Mouse (Mus musculus) hindbrain, embryonic 13.5 days (tissue): Measurements from ENCODE around the gene Sox5. TPM values are rescaled to one million over a fixed set of nuclear protein-coding genes. Genes with fewer than 3 reads are reported as not detected.

Experiments used
- ATAC-seq: fragments of 200-750 bp; cut with Nextera tagmentation; 2 replicates; pipeline ENCODE4 v1.8.0; 2017; ENCODE audit warnings: moderate TSS enrichment; ENCODE audit not compliant: low FRiP score
- H3K27ac ChIP-seq: fragments of 300-500 bp; sonication (generic); 2 replicates; pipeline ENCODE4 v1.5.1; 2015; ENCODE audit warnings: inconsistent platforms, mild to moderate bottlenecking, moderate library complexity
- H3K27me3 ChIP-seq: fragments of 300-500 bp; sonication (generic); 2 replicates; pipeline ENCODE4 v1.6.1; 2015; ENCODE audit warnings: mild to moderate bottlenecking, inconsistent platforms
- H3K36me3 ChIP-seq: fragments of 300-500 bp; sonication (generic); 2 replicates; pipeline ENCODE4 v1.6.1; 2015; ENCODE audit warnings: mild to moderate bottlenecking, inconsistent platforms
- H3K4me1 ChIP-seq: fragments of 300-500 bp; sonication (generic); replicated peaks from 2 replicates; pipeline ENCODE4 v1.6.1; 2015; ENCODE audit warnings: inconsistent platforms
- H3K4me2 ChIP-seq: fragments of 300-500 bp; sonication (generic); 2 replicates; pipeline ENCODE4 v1.6.1; 2015; ENCODE audit warnings: inconsistent platforms, mild to moderate bottlenecking, moderate library complexity
- H3K4me3 ChIP-seq: fragments of 300-500 bp; sonication (generic); 2 replicates; pipeline ENCODE4 v1.5.1; 2015; ENCODE audit warnings: mild to moderate bottlenecking, inconsistent platforms
- H3K9ac ChIP-seq: fragments of 300-500 bp; sonication (generic); 2 replicates; pipeline ENCODE4 v1.6.1; 2015; ENCODE audit warnings: mild to moderate bottlenecking, inconsistent platforms
- H3K9me3 ChIP-seq: fragments of 300-500 bp; sonication (generic); 2 replicates; pipeline ENCODE4 v1.6.1; 2016; ENCODE audit warnings: inconsistent platforms
- WGBS: fragments of 180-500 bp; shearing (Covaris S2); methylation state at CpG from one replicate; pipeline ENCODE4 v1.1.7; 2015; 5-methylcytosine and 5-hydroxymethylcytosine counted together
- polyA plus RNA-seq: library from polyadenylated mRNA; unstranded; fragments of >200 nt; fragmentation: Nextera tagmentation; extraction: Ambion mirVana; gene quantifications from 2 replicates; pipeline ENCODE4 v1.2.1, GENCODE M21; 2015

The Sox5 gene
- polyA plus RNA-seq, 1 experiment from 2014 or later, result 27.7 TPM

GRCm38 (mm10) chr6:144320327-144320726 lies 461.4 kb downstream of the Sox5 start:
- H3K4me3 ChIP-seq, result no peak overlapping the region

GRCm38 (mm10) chr6:144319717-144320116 lies 462.1 kb downstream of the Sox5 start:
- Histone ChIP-seq H3K4me2 (no peak overlapping the region), H3K36me3 (no peaks in the 10 kb centered on the region), H3K27ac (no peak overlapping the region), H3K4me1 (no peaks in the 10 kb centered on the region), H3K9ac (no peak overlapping the region), H3K4me3 (no peak overlapping the region), H3K27me3 (no peaks in the 10 kb centered on the region), H3K9me3 (no peaks in the 10 kb centered on the region)
- no peak for ATAC-seq
- WGBS, result 75% methylated on average over 6 of the region's 6 CpGs

More at GRCm38 (mm10) chr6:144320327-144320726, 461.4 kb downstream of the Sox5 start:
- Histone ChIP-seq H3K4me2 (no peak overlapping the region), H3K27me3 (no peaks in the 10 kb centered on the region), H3K4me1 (no peaks in the 10 kb centered on the region), H3K9me3 (no peaks in the 10 kb centered on the region), H3K9ac (no peak overlapping the region), H3K27ac (no peak overlapping the region), H3K36me3 (no peaks in the 10 kb centered on the region)
- no peak for ATAC-seq

GRCm38 (mm10) chr6:144312781-144313754 lies 468.7 kb downstream of the Sox5 start:
- Histone ChIP-seq H3K4me2 (no peak overlapping the region), H3K36me3 (no peaks in the 10 kb centered on the region), H3K4me1 (0 out of 2 replicates have a peak, but pooled peaks cover 13% of the 10 kb centered on the region), H3K9ac (no peak overlapping the region), H3K27me3 (no peaks in the 10 kb centered on the region), H3K4me3 (no peak overlapping the region), H3K9me3 (no peaks in the 10 kb centered on the region), H3K27ac (no peak overlapping the region; the same call in 1 of the 2 replicates)
- ATAC-seq, result peak; percentile 74
- 31% methylated on average over 17 of the region's 17 CpGs for whole genome bisulfite sequencing

- Histone ChIP-seq H3K36me3 (no peaks in the 10 kb centered on the region), H3K9ac (no peak overlapping the region), H3K4me2 (no peak overlapping the region), H3K27ac (peak overlapping the region; percentile 30; the same call in 1 of the 2 replicates), H3K4me1 (0 out of 2 replicates have a peak, but pooled peaks cover 13% of the 10 kb centered on the region), H3K4me3 (no peak overlapping the region), H3K9me3 (no peaks in the 10 kb centered on the region), H3K27me3 (no peaks in the 10 kb centered on the region)
- no peak for ATAC-seq
- 49% methylated on average over 7 of the region's 7 CpGs for WGBS
Measured at GRCm38 (mm10) chr6:144312282-144312780, 469.4 kb downstream of the Sox5 start.

GRCm38 (mm10) chr6:144311754-144312153 lies 470.0 kb downstream of the Sox5 start:
- H3K9ac ChIP-seq, result no peak overlapping the region
- H3K4me3 ChIP-seq, result no peak overlapping the region
- 0 out of 2 replicates have a peak, but pooled peaks cover 13% of the 10 kb centered on the region for H3K4me1 ChIP-seq
- 54% methylated on average over 4 of the region's 4 CpGs for WGBS
- H3K36me3 ChIP-seq, result no peaks in the 10 kb centered on the region
- H3K27ac ChIP-seq, result no peak overlapping the region; the same call in 1 of the 2 replicates
- H3K4me2 ChIP-seq, result no peak overlapping the region
- no peaks in the 10 kb centered on the region for H3K27me3 ChIP-seq
- no peak for ATAC-seq
- H3K9me3 ChIP-seq, result no peaks in the 10 kb centered on the region

- Histone ChIP-seq H3K4me1 (0 out of 2 replicates have a peak, but pooled peaks cover 13% of the 10 kb centered on the region), H3K9ac (no peak overlapping the region), H3K36me3 (no peaks in the 10 kb centered on the region), H3K27me3 (no peaks in the 10 kb centered on the region), H3K4me3 (no peak overlapping the region), H3K9me3 (no peaks in the 10 kb centered on the region), H3K4me2 (no peak overlapping the region), H3K27ac (no peak overlapping the region)
- no peak for ATAC-seq
Measured at GRCm38 (mm10) chr6:144309171-144309570, 472.6 kb downstream of the Sox5 start.

GRCm38 (mm10) chr6:144307551-144308149 lies 474.1 kb downstream of the Sox5 start:
- Histone ChIP-seq H3K9ac (no peak overlapping the region), H3K4me3 (no peak overlapping the region), H3K4me2 (no peak overlapping the region), H3K27ac (no peak overlapping the region), H3K4me1 (0 out of 2 replicates have a peak, but pooled peaks cover 9% of the 10 kb centered on the region), H3K27me3 (no peaks in the 10 kb centered on the region), H3K36me3 (no peaks in the 10 kb centered on the region), H3K9me3 (no peaks in the 10 kb centered on the region)
- ATAC-seq, result no peak
- 93% methylated on average over 12 of the region's 12 CpGs for WGBS

GRCm38 (mm10) chr6:144302823-144303222 lies 479.0 kb downstream of the Sox5 start:
- H3K4me3 ChIP-seq, result no peak overlapping the region
- H3K27ac ChIP-seq, result no peak overlapping the region
- H3K4me2 ChIP-seq, result no peak overlapping the region
- no peak for ATAC-seq
- H3K36me3 ChIP-seq, result no peaks in the 10 kb centered on the region
- H3K4me1 ChIP-seq, result no peaks in the 10 kb centered on the region
- H3K27me3 ChIP-seq, result no peaks in the 10 kb centered on the region
- H3K9me3 ChIP-seq, result no peaks in the 10 kb centered on the region
- H3K9ac ChIP-seq, result no peak overlapping the region
- WGBS, result 91% methylated on average over 6 of the region's 6 CpGs

- Histone ChIP-seq H3K9me3 (peaks cover 1% of the 10 kb centered on the region), H3K27ac (no peak overlapping the region), H3K9ac (no peak overlapping the region), H3K27me3 (no peaks in the 10 kb centered on the region), H3K4me1 (no peaks in the 10 kb centered on the region), H3K36me3 (0 out of 2 replicates have a peak, but pooled peaks cover 2% of the 10 kb centered on the region), H3K4me3 (no peak overlapping the region), H3K4me2 (no peak overlapping the region)
- no peak for ATAC-seq
- WGBS, result 45% methylated on average over 4 of the region's 4 CpGs
Measured at GRCm38 (mm10) chr6:144301082-144301481, 480.7 kb downstream of the Sox5 start.

- no peak overlapping the region for H3K4me3 ChIP-seq
- no peak overlapping the region for H3K27ac ChIP-seq
- H3K9ac ChIP-seq, result no peak overlapping the region
- no peaks in the 10 kb centered on the region for H3K27me3 ChIP-seq
- no peak for ATAC-seq
- no peak overlapping the region for H3K4me2 ChIP-seq
- H3K4me1 ChIP-seq, result no peaks in the 10 kb centered on the region
- WGBS, result 78% methylated on average over 7 of the region's 7 CpGs
- 0 out of 2 replicates have a peak, but pooled peaks cover 5% of the 10 kb centered on the region for H3K36me3 ChIP-seq
- peaks cover 10% of the 10 kb centered on the region for H3K9me3 ChIP-seq
Measured at GRCm38 (mm10) chr6:144299503-144299858, 482.3 kb downstream of the Sox5 start.

GRCm38 (mm10) chr6:144298641-144299502 lies 482.9 kb downstream of the Sox5 start:
- ATAC-seq, result no peak
- 89% methylated on average over 23 of the region's 23 CpGs for whole genome bisulfite sequencing
- no peaks in the 10 kb centered on the region for H3K27me3 ChIP-seq

More at GRCm38 (mm10) chr6:144298641-144299502, 482.9 kb downstream of the Sox5 start:
- no peak overlapping the region for H3K9ac ChIP-seq
- H3K9me3 ChIP-seq, result peaks cover 10% of the 10 kb centered on the region
- H3K4me2 ChIP-seq, result no peak overlapping the region
- no peak overlapping the region for H3K4me3 ChIP-seq
- H3K4me1 ChIP-seq, result no peaks in the 10 kb centered on the region
- H3K36me3 ChIP-seq, result 0 out of 2 replicates have a peak, but pooled peaks cover 5% of the 10 kb centered on the region
- no peak overlapping the region for H3K27ac ChIP-seq
